Mouse (Mus musculus): ENCODE data around the gene Sox15.
"Not testable (repeated sequence)": the region's sequence is repeated elsewhere in the genome, so short reads cannot be mapped to it uniquely, and the experiment has no call there.

Gene Sox15

GRCm38 (mm10) chr11:69699595-69699994 is 44.5 kb downstream of the Sox15 start:
- DNase-seq (ENCODE audit: low spot score in 2 of 2): no peak

- not testable (repeated sequence) for DNase-seq (ENCODE audit: low spot score in 2 of 2)
Observed at GRCm38 (mm10) chr11:69702886-69703285, 47.8 kb downstream of the Sox15 start.

DNA sequence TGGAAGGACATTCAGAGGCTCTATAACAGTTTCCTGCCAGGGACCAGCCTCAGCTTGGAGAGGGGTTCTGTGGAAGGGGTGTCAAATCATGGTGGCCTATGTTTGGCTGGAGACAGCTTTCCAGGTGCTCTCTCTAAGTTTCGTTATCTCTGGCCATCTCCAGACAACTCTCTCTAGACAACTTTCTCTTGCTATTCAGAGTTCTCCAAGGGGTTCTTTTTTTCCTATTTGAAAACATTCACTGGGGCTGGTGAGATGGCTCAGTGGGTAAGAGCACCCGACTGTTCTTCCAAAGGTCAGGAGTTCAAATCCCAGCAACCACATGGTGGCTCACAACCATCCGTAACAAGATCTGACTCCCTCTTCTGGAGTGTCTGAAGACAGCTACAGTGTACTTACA is 48.3 kb downstream of the Sox15 start:
- DNase-seq (ENCODE audit: low spot score in 2 of 2): not testable (repeated sequence)

DNA sequence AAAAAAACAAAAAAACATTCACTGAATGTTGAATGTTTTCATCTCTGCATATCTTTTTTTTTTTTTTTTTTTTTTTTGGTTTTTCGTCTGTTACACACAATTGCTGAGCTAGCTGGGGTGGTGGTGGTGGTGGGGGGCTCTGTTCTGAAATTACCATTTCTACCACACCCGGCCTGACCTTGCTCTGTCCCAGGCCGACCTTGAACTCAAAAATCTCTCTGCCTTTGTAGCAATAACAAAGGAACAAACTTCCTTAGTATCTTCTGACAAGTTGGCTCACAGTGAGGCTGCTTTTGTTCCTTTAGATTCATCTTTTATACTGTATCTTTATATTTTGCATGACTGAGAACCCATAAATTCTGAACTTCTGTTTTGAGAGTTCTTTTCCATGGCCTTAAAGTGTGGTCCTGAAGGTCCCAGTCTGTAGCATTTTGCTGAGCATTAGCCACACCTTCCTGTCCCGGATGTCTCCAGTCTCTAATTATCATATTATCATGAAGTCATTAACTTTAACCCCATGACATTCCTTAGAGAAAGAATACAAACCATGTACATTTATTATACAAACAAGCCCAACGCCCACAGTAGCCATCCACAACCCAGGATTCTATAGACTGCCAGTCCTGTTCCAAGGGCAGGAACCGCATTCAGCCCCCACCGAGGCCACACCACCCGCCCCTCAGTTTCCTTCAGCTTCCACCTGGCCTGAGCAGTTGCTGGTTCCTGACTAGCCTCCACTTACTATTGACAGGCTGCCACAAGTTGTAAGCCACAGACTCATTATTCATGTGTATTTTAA is 48.9 kb downstream of the Sox15 start:
- no peak for DNase-seq (ENCODE audit: low spot score in 2 of 2)

DNA sequence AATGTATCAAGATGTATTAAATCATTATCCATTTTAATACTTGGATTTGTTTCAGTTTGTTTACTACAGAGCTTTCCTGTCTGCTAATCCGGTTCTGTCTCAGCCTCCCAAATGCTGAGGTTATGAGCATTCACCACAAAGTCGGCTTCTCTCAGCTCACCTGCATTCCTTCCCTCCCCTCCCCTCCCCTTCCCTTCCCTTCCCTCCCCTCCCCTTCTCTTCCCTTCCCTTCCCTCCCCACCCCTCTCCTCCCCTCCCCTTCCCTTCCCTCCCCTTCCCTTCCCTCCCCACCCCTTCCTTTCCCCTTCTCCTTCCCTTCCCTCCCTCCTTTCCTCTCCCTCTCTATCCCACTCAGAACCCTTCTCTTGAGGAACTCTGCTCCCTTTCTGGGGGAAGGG is 49.5 kb downstream of the Sox15 start:
- no peak for DNase-seq (ENCODE audit: low spot score in 2 of 2)
